Mouse (Mus musculus) liver (tissue): Measurements from ENCODE around the gene Flnc.
A peak's percentile ranks its signal among the peaks of the same experiment; 100 is the strongest.

Experiments
- DNase-seq: peaks from one replicate; pipeline ENCODE4 v3.0.0-alpha.2; 2020; ENCODE audit warnings: mixed read lengths

The Flnc gene

DNA sequence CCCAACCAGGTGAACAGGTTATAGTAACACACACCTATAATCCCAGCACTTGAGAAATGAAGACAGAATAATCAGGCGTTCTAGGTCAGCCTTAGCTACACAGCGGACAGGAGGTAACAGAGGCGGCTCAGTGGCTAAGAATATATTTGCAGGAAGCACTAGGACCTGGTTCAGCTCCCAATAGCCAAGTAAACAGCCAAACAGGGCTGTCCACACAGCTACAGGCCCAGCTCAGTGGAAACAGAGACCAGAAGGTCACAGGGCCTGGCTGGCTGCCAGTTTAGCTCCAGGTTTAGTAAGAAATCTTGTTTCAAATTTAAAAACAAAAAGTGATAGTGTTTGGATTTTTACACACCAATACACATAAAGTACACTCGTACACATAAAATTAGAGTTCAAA is 61.0 kb downstream of the Flnc start:
- DNase-seq, result peak; percentile 50

DNA sequence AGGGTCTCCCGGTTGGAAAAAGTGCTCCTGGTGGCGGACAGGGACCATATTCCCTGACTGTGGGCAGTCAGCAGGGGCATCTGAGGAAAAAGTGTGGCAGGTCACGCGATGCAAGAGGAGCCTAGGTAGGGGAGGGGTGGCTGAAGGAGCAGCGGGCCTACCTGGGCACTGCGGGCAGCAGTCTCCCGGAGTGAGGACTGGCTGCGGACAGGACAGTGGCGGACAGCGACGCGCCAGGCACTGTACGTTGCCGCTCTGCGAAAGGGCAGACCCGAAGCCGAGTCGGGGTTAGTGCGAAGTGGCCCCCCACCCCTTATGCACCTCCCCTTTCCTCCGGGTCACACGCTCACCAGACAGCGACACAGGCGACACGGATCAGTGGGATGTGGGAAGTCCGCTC is 63.2 kb downstream of the Flnc start:
- no peak for DNase-seq

DNA sequence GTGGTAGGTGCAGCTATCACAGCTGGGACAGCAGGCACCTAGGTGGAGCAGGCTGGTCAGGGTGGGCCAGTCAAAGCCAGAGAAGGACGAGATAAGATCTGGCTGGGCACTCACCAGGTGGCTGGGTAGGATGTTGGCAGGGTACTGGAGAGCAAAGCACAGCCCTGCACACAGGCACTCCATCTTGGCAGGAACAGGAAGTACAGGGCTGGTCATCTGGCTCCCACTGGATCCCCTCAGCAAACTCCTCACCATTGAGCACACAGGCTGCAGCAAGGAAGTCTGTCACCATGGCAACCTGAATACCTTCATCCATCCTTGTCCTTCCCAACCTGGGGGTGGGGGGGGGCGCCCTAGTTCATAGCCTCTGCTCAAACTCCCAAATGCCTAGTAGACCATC is 64.7 kb downstream of the Flnc start:
- DNase-seq, result no peak

DNA sequence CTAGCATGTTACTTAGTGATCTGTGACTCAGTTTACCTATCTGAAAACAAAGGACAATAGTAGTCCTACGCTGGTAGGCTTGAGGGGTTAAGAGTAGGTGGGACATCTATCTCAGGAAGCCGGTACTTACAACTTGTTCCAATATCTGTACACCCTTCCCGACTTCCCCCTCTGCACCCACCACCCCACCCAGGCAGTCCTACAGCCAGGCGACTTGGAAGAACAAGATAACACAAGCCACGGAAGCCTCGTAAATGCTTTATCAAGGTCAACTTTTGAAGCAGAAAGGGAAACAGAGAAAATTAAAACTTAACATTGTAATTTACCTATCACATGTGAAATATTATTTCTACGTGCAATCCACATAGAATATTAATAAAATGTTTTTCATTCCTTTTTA is 67.1 kb downstream of the Flnc start:
- peak; percentile 51 for DNase-seq

DNA sequence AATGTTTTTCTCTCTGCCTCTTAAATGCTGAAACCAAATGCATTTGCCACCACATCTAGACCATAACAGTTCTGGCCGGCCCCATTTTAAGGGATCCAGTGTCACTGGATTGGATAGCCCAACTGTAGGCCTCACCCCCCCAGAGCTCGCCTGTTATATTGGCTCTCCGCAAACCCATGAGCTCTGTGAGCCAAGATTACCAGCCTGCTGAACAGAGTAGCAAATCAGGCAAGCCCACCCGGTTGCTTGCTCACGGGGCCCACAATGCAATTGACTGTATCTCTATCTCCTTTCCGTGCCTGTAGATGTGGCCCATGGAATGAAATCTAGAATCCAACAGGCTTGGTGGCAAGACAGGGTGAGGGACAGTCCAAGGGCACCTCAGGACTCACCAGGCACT is 67.8 kb downstream of the Flnc start:
- DNase-seq, result peak; percentile 27

DNA sequence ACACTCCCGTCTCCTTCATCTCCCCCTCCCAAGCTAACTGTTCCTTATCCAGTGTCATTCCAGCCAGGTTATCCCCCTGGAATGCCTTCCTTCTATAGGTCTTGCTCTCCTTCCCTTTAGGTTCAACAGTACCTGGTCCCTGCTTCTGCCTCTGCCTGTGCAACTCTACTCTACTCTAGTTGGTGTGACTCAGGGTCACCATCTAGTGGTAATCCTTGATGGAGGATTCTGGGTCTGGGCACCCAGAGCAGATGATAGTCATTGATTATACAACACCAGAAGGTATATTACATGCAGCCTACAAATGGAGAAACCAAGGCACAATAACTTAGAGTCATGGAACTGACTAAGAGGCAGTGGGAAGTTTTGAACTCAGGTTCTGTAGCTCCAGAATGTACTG is 68.5 kb downstream of the Flnc start:
- DNase-seq, result no peak

DNA sequence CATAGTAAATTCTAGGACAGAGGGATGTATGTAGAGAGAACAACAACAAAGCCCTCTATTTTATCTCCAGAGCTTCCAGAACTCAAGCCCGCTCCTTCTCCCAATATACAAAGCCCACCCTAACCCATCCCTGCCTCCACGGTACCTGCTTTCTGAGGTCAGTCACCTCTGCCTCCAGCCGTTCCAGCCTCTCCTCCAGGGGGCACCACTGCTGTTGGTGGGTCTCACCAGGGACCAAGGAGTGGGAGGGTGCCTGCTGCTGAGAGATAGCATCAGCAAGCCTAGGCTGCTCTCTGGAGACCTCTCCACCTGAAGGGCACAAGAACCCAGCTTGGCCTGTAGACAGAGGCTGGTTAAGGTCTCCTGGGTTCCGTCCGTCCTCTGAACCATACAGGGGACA is 72.4 kb downstream of the Flnc start:
- no peak for DNase-seq

DNA sequence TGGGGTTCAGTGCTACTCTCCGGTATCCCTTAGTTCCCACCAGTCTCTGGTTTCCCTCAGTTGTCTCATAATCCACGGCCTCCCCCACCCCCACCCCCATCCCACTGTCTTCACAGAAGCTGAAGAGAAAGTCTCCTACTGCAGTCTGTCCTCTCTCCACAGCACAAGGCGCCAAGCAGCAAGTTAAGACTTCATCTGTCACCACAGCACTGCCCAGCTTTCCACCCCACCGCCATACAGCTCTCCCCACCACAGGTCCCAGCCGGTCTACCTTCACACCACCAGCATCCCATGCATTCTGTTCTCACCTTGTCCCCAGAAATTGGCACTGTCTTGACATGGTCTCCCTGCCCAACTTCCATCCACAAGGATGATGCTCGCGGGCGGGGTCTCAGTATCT is 73.8 kb downstream of the Flnc start:
- no peak for DNase-seq

DNA sequence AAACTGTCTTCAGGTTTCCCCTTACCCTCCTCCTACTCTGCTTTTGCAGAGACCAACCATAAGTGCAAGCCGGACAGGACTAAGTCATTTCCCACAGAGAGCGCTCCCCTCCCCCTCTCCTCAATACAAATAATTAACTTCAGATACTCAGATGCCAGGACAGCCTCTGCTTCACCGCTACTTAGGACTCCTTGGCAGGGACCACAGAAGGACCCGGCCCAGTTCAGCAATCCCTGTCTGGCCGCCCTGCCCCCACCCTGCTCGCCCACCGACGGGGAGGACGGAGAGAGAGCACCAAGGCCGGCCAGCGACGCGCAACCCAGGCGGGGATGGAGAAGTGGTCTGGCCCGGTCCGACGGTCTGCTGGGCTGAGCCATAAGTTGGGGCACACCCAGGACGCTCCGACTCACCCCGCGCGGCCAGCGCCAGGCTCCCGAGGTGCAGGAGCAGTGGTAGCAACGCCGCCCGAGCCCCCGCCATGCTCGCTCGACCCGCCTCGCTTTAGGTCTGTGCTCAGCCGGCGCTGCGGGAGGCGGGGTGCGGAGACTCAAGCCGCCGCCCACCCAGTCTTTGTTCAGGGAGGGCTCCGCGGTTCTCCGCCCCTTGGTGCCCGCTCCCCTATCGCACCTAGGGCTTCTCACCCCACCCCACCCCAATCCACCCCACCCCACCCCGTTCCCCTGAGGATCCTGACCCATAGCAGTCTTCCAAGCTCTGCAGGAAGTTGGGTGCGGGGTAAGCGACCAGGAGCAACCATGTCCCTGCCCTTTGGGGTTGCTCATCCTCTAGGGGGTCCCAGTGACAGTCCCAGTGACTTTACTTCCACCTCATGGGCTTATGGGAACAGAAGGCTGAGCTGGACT is 74.6 kb downstream of the Flnc start, which contains the start of gene Kcp:
Kcp (minus strand) TSS at position 506 of the 863 bp plus-strand sequence.
- peak; percentile 24 for DNase-seq

DNA sequence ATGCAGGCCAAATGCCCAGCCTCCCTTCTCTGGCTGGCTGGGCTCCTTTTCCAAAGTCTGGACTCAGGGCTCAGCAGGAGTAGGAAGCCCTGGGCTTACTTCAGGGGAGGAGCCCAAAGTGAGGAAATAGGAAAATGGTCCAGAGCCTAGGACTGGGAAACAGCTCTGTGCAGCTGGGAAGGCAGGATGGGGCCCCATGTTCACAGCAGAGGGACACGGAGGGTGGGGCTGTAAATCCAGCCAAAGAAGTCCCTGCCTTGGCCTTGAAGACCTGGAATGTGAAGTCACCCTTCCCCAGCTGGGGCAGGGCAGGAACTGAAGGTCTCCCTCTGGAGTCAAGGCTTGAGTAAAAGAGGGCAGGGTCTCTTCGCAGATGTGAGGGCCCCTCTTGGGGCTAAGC is 76.0 kb downstream of the Flnc start:
- DNase-seq, result no peak
